Mouse (Mus musculus) MEL (cell line): ENCODE data around the gene Actr3.
A peak's percentile ranks its signal among the peaks of the same experiment; 100 is the strongest.

Source experiments
- CHD1 ChIP-seq: IDR thresholded peaks from 2 replicates; pipeline ENCODE4 v1.6.1; 2012; ENCODE audit warnings: low read depth, mild to moderate bottlenecking, inconsistent platforms, low read length, improper control_type of control experiment
- CTCF ChIP-seq, 3 experiments: IDR thresholded peaks in 2 of 3; conservative IDR thresholded peaks in 1 of 3; 2 replicates each; pipeline ENCODE4 v1.5.1; 2011 to 2012; ENCODE audit warnings: low read length in 3 of 3, low read depth in 2 of 3, mild to moderate bottlenecking in 2 of 3, improper control_type of control experiment in 1 of 3, inconsistent platforms in 1 of 3, mixed read lengths in 1 of 3, moderate library complexity in 1 of 3; ENCODE audit not compliant: control insufficient read depth in 1 of 3, insufficient read depth in 1 of 3, poor library complexity in 1 of 3, severe bottlenecking in 1 of 3
- EP300 ChIP-seq, 2 experiments: IDR thresholded peaks; 2 replicates each; pipeline ENCODE4 v1.6.1; 2011; ENCODE audit warnings: improper control_type of control experiment in 2 of 2, low read length in 2 of 2, low read depth in 1 of 2, mild to moderate bottlenecking in 1 of 2
- GABPA ChIP-seq: IDR thresholded peaks from 2 replicates; pipeline ENCODE4 v1.6.1; 2012; ENCODE audit warnings: low read depth, mild to moderate bottlenecking, inconsistent platforms, low read length, improper control_type of control experiment, moderate library complexity
- POLR2A ChIP-seq, 2 experiments: IDR thresholded peaks; 2 replicates each; pipeline ENCODE4 v1.6.1; 2011 to 2012; ENCODE audit warnings: low read length in 2 of 2, mild to moderate bottlenecking in 2 of 2, control low read depth in 1 of 2, improper control_type of control experiment in 1 of 2, low read depth in 1 of 2, moderate library complexity in 1 of 2; ENCODE audit not compliant: control insufficient read depth in 1 of 2, insufficient read depth in 1 of 2, poor library complexity in 1 of 2
- RAD21 ChIP-seq: IDR thresholded peaks from 2 replicates; pipeline ENCODE4 v1.6.1; 2011; ENCODE audit warnings: mild to moderate bottlenecking, low read depth, low read length, improper control_type of control experiment
- USF1 ChIP-seq: IDR thresholded peaks from 2 replicates; pipeline ENCODE4 v1.6.1; 2014; ENCODE audit warnings: low read depth, mild to moderate bottlenecking, inconsistent platforms, low read length, improper control_type of control experiment, moderate library complexity

GRCm38 (mm10) chr1:125382622-125383021, 52.9 kb downstream of the Actr3 start:
- TF ChIP-seq CHD1 (no peak), CTCF (IDR thresholded peaks at IDR 0.05 in 2 of 3, conservative IDR thresholded peaks at IDR 0.05 in 1 of 3; ENCODE audit: control insufficient read depth in 1 of 3, insufficient read depth in 1 of 3, low read depth in 2 of 3, low read length in 3 of 3, poor library complexity in 1 of 3, severe bottlenecking in 1 of 3) (peak in 2 of 3 experiments; percentile 6 to 56; a peak in 2 of 6 replicates), USF1 (no peak), EP300 (IDR thresholded peaks at IDR 0.05; ENCODE audit: low read depth in 1 of 2, low read length in 2 of 2) (no peak), RAD21 (peak; percentile 67), POLR2A (IDR thresholded peaks at IDR 0.05; ENCODE audit: control insufficient read depth in 1 of 2, insufficient read depth in 1 of 2, low read depth in 1 of 2, low read length in 2 of 2, poor library complexity in 1 of 2) (no peak), GABPA (no peak)
